Mouse (Mus musculus) ovary, postnatal 14 days (tissue): ENCODE data around the gene Dlgap3.
A peak's percentile ranks its signal among the peaks of the same experiment; 100 is the strongest.

Experiments
- DNase-seq: peaks from one replicate; pipeline ENCODE4 v3.0.0; 2022; ENCODE audit warnings: low spot score

Gene Dlgap3

DNA sequence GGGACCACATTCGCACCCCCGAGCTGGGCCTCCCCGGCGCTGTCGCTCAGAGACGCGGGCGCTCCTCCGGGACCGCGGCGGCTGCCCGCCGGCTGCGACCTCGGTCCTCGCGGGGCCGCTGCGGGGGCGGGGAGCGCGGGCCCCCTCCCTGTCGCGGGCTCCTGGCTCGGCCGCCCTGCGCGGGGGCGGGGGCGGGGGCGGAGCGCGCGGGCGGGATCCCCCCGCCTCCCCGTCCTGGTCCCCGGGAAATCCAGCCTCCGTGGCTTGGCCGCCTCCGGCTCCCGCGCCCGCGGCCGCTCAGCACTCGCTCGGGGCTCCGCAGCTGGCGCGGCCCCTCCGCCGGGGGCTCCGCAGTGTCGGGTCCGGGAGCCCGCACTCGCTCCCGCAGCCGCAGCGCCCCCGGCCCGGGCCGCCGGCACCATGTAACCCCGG is at the start of gene Dlgap3:
Dlgap3 (plus strand) TSS at position 291 of the 432 bp plus-strand sequence.
- peak; percentile 14 for DNase-seq

DNA sequence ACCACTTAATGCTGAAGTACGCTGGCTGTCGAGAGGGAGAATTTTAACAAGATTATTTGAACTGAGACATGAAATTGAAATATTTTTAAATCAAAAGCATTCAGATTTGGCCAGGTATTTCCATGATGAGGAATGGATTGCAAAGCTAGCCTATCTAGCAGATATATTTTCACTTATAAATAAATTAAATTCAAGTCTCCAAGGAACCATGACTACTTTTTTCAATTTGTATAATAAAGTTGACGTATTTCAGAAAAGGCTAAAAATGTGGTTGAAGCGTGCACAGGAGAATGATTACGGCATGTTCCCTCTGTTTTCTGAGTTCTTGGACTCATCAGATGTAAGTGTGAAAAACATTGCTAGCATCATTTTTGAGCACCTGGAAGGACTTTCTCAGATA is 45.6 kb upstream of the Dlgap3 start, which contains the start of gene Tmem35b:
Tmem35b (plus strand) TSS at position 301 of the 400 bp plus-strand sequence.
- no peak for DNase-seq

DNA sequence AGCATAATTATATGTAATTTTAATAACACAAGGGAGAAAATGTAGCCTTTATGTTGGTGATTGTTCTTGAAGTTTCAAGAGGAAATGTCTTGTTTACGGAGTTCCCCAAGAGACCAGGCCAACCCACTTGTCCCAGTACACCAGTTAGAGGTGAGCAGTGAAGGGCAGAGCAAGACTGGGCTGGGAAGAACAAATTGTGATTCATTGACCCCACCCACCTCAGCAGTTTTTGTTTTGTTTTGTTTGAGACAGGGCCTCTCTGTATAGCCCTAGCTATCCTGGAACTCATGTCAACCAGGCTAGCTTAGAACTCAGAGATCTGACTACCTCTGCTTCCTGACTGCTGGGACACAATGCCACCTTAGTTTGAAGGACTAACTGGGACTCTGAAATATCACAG is 44.7 kb upstream of the Dlgap3 start:
- no peak for DNase-seq

GRCm38 (mm10) chr4:127125834-127126463 is 43.1 kb upstream of the Dlgap3 start:
- peak; percentile 79 for DNase-seq

DNA sequence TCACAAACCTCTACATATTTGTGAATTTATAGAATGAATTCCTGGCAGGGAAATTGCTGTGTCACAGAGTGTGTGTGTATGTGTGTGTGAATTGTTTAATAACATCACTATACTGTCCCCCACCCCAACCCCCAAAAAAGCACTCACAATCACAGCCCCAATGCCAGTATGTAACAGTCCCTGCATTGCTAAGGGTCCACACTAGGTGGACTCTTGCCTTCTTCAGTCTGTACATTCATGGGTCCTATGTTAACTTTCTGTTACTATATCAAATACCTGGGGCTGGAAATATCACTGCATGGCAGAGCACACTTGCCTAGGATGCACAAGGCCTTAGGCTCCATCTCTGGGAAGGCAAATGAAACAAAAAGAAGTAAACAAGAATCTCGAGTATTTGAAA is 34.3 kb upstream of the Dlgap3 start:
- DNase-seq, result no peak

DNA sequence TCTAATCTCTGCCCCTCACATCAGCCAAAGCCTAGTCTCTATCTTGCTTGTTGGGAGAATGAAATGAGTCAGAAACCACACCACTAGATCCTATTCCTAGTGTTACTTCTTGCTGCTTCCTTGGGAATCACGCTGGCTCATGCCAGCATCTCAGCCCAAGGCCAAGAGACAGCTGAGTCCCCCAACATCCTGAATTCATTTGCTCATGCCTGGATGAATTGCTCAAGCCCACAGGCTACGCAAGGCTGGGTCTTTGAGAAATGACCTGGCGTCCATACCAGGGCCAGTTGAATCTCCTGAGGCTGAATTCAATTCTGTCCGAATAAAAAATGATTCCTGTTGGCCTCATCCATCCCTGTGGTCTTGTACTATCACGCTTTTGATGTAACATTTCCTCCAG is 31.4 kb upstream of the Dlgap3 start:
- no peak for DNase-seq

DNA sequence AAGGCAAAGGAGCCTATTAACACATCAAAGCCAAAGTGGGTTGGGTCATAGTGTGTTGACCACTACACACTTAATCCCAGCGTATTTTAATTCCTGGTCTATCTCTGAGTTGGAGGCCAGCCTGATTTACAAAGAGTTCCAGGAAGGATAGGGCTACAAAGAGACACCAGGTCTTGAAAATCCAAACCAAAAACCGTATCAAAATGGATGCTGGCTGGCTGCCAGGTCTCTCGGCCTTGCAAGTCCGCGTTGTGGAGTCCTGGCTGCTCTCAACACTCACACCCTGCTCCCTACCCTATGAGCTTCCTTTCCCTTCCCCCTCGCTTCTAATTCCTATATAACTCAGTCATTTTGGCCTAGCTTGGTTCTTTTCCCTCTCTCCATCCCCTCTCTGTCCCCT is 30.5 kb upstream of the Dlgap3 start:
- DNase-seq, result no peak

DNA sequence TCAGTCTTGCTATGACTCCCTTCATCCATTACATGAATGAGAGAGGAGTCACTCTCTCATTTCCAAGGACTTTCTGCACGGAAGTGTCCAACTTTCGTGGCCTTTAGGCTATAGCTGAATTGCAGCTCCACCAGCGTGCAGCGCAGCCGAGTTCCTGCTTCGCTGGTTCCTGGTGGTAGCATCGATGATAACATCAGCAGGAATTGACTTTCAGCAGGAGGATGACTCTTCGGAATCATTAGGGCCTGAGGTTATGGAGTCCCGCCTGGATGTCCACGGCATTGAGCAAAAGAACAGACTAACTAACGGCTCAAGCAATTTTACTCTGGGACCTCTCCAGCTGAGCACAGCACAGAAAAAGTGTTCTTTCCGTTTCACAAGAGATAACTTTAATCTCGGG is 19.0 kb upstream of the Dlgap3 start:
- DNase-seq, result no peak

DNA sequence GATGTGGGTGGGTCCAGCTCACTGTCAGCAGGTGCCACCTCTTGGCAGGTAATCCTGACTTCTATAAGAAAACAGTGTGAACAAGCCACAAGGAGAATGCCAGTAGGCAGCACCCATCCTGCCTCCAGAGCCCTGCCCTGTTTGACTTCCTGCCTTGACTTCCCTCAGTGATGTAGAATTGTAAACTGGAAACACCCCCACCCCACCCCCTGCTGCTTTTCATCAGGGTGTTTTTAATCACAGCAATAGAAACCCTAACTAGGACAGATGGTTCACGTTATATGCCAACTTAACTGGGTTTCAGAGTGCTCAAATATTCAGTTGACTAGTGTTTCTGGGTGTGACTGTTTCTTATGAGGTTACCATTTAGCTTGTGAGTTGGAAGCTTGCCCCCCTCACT is 15.7 kb upstream of the Dlgap3 start:
- no peak for DNase-seq

DNA sequence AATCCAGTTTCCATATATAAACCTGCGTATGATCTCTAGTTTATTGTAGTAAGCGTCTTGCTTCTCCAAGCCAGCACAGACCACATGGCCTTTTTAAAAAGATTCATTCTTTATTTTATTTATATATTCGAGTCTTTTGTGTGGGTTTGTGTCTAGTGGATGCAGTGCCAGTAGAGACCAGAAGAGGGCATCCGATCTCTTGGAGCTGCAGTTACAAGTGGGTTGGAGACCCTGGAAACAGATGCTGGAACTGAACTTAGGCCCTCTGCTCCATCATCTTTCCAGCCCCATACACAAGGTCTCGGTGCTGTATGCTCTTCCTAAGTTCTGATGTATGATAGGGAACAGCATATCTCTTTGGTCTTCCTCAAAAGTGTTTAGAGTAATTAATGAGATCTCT is 13.2 kb upstream of the Dlgap3 start:
- no peak for DNase-seq

GRCm38 (mm10) chr4:127157746-127158145 is 11.3 kb upstream of the Dlgap3 start:
- DNase-seq, result no peak

- DNase-seq, result no peak
Observed at GRCm38 (mm10) chr4:127163926-127164325, 5.1 kb upstream of the Dlgap3 start.

DNA sequence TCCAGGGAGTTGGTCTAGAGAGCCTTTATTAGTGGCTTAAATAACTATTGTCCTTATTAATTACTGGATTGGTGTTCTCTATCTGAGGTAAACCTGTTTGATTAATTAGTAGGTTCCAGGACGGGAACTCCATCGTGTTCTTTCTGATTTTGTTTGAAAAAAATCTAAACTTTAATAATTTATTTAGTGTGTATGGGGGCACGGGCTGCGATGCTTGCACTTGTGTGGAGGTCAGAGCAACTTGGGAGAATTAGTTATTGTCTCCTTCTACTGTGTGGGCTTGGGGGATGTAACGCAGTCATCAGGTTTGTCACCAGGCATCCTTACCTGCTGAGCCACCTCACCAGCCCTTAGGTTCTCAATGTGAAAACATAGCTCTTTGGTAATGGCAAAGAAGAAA is 1.9 kb upstream of the Dlgap3 start:
- DNase-seq, result no peak

GRCm38 (mm10) chr4:127167731-127168130 is 1.3 kb upstream of the Dlgap3 start:
- DNase-seq, result no peak

- DNase-seq, result peak; percentile 7
Observed at GRCm38 (mm10) chr4:127168211-127168913, 642 bp upstream of the Dlgap3 start.

GRCm38 (mm10) chr4:127169346-127170221 is 580 bp downstream of the Dlgap3 start:
- DNase-seq, result no peak

DNA sequence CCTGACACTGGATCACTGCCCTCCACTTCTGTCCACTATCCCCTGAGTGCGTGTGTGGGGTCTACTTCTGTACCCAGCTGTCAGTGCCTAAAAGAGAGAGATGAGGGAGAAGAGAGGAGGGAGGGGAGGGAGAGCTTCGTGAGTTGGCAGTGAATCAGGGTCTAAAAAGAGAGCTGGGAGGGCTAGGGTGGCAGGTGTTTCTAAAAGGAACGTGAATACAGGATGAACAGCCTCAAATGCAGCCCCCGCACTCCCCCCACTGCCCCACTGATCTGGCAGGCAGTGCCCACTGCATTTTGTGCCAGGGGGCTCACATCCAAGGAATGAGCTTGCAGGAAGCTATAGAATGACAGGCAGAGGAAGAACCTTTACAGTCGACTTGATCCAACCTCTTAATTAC is 1.9 kb downstream of the Dlgap3 start:
- no peak for DNase-seq

GRCm38 (mm10) chr4:127171341-127171905 is 2.4 kb downstream of the Dlgap3 start:
- no peak for DNase-seq

- no peak for DNase-seq
Observed at GRCm38 (mm10) chr4:127172119-127172518, 3.1 kb downstream of the Dlgap3 start.

- no peak for DNase-seq
Observed at GRCm38 (mm10) chr4:127172614-127173013, 3.6 kb downstream of the Dlgap3 start.

- DNase-seq, result peak; percentile 65
Observed at GRCm38 (mm10) chr4:127173461-127173860, 4.5 kb downstream of the Dlgap3 start.
